Mouse (Mus musculus): Measurements from ENCODE around the gene Zfp873. TPM values are rescaled to one million over a fixed set of nuclear protein-coding genes. Genes with fewer than 3 reads are reported as not detected.
"Not testable (repeated sequence)": the region's sequence is repeated elsewhere in the genome, so short reads cannot be mapped to it uniquely, and the experiment has no call there.

Gene Zfp873
- total and polyA plus RNA-seq, 3 experiments: 3.3 to 8.1 (median 4.3) TPM

DNA sequence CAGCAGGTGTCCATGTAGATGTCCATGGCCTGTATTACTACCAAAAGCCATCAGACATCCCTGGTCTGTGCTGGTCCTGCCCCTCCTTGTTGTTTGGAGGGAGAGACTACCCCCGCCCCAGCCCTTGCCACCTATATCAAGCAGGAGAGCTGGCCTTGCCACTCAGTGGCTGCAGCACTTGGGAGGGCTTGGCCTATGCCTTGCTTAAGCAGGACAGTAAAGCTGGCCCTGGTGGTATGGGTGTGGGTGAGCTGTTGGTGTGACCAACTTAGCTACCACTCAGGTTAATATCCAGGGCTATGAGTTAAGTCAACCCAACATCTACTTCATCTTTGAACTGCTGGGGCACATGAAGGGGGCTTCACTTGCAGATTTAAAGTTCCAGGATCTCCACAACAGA is 44.7 kb upstream of the Zfp873 start:
- H3K9me3 ChIP-seq (replicated peaks; ENCODE audit: low read length); H3K36me3 ChIP-seq (replicated peaks in 1 of 2; ENCODE audit: control insufficient read depth in 1 of 2, insufficient read depth in 1 of 2, low read length in 1 of 2); dilution Hi-C loops (cut with MboI; ENCODE audit: extremely low pct_ligation_motif_present, extremely low pct_unique_long_range_greater_than_20kb, low sequenced_read_pairs); H3K27me3 ChIP-seq (replicated peaks); H3K9ac ChIP-seq (ENCODE audit: insufficient read depth, low read depth); DNase-seq (ENCODE audit: extremely low read depth); H3K27ac ChIP-seq (ENCODE audit: insufficient read depth, low read depth); H3K79me2 ChIP-seq (replicated peaks; ENCODE audit: control insufficient read depth, extremely low read depth, insufficient read depth, poor library complexity, severe bottlenecking); H3K4me3 ChIP-seq (replicated peaks in 1 of 3; ENCODE audit: low read depth in 2 of 3, low read length in 2 of 3, poor library complexity in 1 of 3); H3K4me2 ChIP-seq (ENCODE audit: insufficient read depth, low read depth, poor library complexity, severe bottlenecking); H3K4me1 ChIP-seq (ENCODE audit: control insufficient read depth in 1 of 2, insufficient read depth in 2 of 2); in situ Hi-C loops (cut with MboI; ENCODE audit: low pct_ligation_motif_present, low pct_unique_long_range_greater_than_20kb, low sequenced_read_pairs): not testable (repeated sequence)

DNA sequence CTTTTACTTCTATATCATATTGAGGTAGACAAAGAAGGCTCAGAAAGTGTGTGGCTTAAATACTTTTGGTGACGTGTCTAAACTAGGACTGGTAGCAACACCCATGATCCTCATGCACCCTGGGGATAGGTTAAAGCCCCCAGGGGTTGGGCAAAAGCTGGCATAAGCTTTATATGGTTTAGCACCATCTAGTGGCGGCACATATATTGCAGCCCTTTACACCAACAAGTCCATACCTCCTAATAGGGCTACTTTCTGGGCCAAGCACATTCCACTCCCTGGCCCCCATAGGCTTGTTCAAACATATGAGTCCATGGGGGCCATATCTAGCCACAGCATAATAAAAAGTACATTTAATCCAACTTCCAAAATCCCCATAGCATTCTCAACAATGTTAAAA is 43.1 kb upstream of the Zfp873 start:
- H3K9ac ChIP-seq (ENCODE audit: insufficient read depth, low read depth); H3K79me2 ChIP-seq (replicated peaks; ENCODE audit: control insufficient read depth, extremely low read depth, insufficient read depth, poor library complexity, severe bottlenecking); H3K27me3 ChIP-seq (replicated peaks); H3K36me3 ChIP-seq (replicated peaks in 1 of 2; ENCODE audit: control insufficient read depth in 1 of 2, insufficient read depth in 1 of 2, low read length in 1 of 2); dilution Hi-C loops (cut with MboI; ENCODE audit: extremely low pct_ligation_motif_present, extremely low pct_unique_long_range_greater_than_20kb, low sequenced_read_pairs); H3K27ac ChIP-seq (ENCODE audit: insufficient read depth, low read depth); H3K9me3 ChIP-seq (replicated peaks; ENCODE audit: low read length); H3K4me3 ChIP-seq (replicated peaks in 1 of 3; ENCODE audit: low read depth in 2 of 3, low read length in 2 of 3, poor library complexity in 1 of 3); in situ Hi-C loops (cut with MboI; ENCODE audit: low pct_ligation_motif_present, low pct_unique_long_range_greater_than_20kb, low sequenced_read_pairs); H3K4me1 ChIP-seq (ENCODE audit: control insufficient read depth in 1 of 2, insufficient read depth in 2 of 2); H3K4me2 ChIP-seq (ENCODE audit: insufficient read depth, low read depth, poor library complexity, severe bottlenecking): not testable (repeated sequence)
- DNase-seq (ENCODE audit: extremely low read depth): peak; percentile 53
- TF ChIP-seq CTCF (conservative IDR thresholded peaks at IDR 0.05 in 1 of 2, IDR thresholded peaks at IDR 0.05 in 1 of 2; ENCODE audit: low read depth in 2 of 2, low read length in 2 of 2): peak; percentile 16 to 43; a peak in 2 of 4 replicates

DNA sequence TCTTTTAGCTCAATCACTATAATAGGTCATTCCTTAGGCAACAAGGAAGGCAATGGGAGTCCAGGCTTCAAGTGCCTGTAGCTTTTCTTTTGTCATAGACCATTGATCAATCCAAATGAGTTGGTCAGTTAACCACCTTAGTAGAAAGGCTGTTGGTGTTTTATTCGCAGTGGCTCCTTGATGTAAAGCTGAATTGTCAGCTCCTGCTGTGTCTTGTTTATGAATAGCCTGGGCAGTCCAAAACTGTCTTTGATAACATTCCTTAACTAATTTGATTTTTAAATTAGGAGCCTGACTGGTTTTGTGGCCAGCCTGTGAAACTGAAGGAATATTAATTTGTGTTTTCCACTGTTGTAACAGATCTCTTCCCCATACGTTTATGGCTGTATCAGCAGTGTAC is 5.7 kb upstream of the Zfp873 start:
- dilution Hi-C loops (cut with MboI; ENCODE audit: extremely low pct_ligation_motif_present, extremely low pct_unique_long_range_greater_than_20kb, low sequenced_read_pairs): no loop called here
- TF ChIP-seq MEF2A (IDR thresholded peaks at IDR 0.05; ENCODE audit: borderline replicate concordance, low read depth, low read length) (no peak), SIN3A (IDR thresholded peaks at IDR 0.05; ENCODE audit: low read length) (no peak), CTCF (conservative IDR thresholded peaks at IDR 0.05 in 1 of 2, IDR thresholded peaks at IDR 0.05 in 1 of 2; ENCODE audit: low read depth in 2 of 2, low read length in 2 of 2) (no peak), EP300 (IDR thresholded peaks at IDR 0.05; ENCODE audit: low read length) (no peak), POLR2A (IDR thresholded peaks at IDR 0.05; ENCODE audit: low read depth, low read length) (no peak), ELF1 (IDR thresholded peaks at IDR 0.05; ENCODE audit: low read depth, low read length) (no peak), POLR2AphosphoS2 (IDR thresholded peaks at IDR 0.05; ENCODE audit: low read depth, low read length) (no peak), MAZ (IDR thresholded peaks at IDR 0.05; ENCODE audit: low read depth, low read length) (no peak), UBTF (IDR thresholded peaks at IDR 0.05; ENCODE audit: low read depth, low read length) (no peak), ZNF384 (IDR thresholded peaks at IDR 0.05; ENCODE audit: low read depth, low read length) (no peak), RAD21 (IDR thresholded peaks at IDR 0.05; ENCODE audit: low read depth, low read length) (no peak), SMC3 (IDR thresholded peaks at IDR 0.05; ENCODE audit: low read depth, low read length) (no peak), CHD1 (IDR thresholded peaks at IDR 0.05; ENCODE audit: low read depth, low read length) (no peak), TBP (conservative IDR thresholded peaks at IDR 0.05; ENCODE audit: low read depth, low read length) (no peak), MAX (IDR thresholded peaks at IDR 0.05; ENCODE audit: low read length) (no peak), NRF1 (IDR thresholded peaks at IDR 0.05; ENCODE audit: low read depth, low read length) (no peak), RCOR1 (conservative IDR thresholded peaks at IDR 0.05; ENCODE audit: low read depth, low read length) (no peak), ZC3H11A (IDR thresholded peaks at IDR 0.05; ENCODE audit: low read depth, low read length) (no peak), CHD2 (IDR thresholded peaks at IDR 0.05; ENCODE audit: low read length) (no peak), TCF12 (IDR thresholded peaks at IDR 0.05; ENCODE audit: low read depth, low read length) (no peak)

More for the DNA sequence above, 5.7 kb upstream of the Zfp873 start:
- Histone ChIP-seq H3K27me3 (replicated peaks) (peaks cover 5% of the 10 kb centered on the region), H3K4me2 (ENCODE audit: insufficient read depth, low read depth, poor library complexity, severe bottlenecking) (no peak overlapping the region), H3K79me2 (replicated peaks; ENCODE audit: control insufficient read depth, extremely low read depth, insufficient read depth, poor library complexity, severe bottlenecking) (no peaks in the 10 kb centered on the region), H3K4me3 (replicated peaks in 1 of 3; ENCODE audit: low read depth in 2 of 3, low read length in 2 of 3, poor library complexity in 1 of 3) (no peak overlapping the region), H3K36me3 (replicated peaks in 1 of 2; ENCODE audit: control insufficient read depth in 1 of 2, insufficient read depth in 1 of 2, low read length in 1 of 2) (no peaks in the 10 kb centered on the region), H3K4me1 (ENCODE audit: control insufficient read depth in 1 of 2, insufficient read depth in 2 of 2) (peaks cover 0 to 3% of the 10 kb centered on the region in 2 experiments; a peak in 2 of 4 replicates), H3K9ac (ENCODE audit: insufficient read depth, low read depth) (no peak overlapping the region), H3K27ac (ENCODE audit: insufficient read depth, low read depth) (no peak overlapping the region), H3K9me3 (replicated peaks; ENCODE audit: low read length) (peaks cover 3% of the 10 kb centered on the region)
- in situ Hi-C loops (cut with MboI; ENCODE audit: low pct_ligation_motif_present, low pct_unique_long_range_greater_than_20kb, low sequenced_read_pairs): no loop called here
- no peak for DNase-seq (ENCODE audit: extremely low read depth)
